Mouse (Mus musculus): ENCODE measurements around the gene Colgalt1. TPM values are rescaled to one million over a fixed set of nuclear protein-coding genes. Genes with fewer than 3 reads are reported as not detected.
A peak's percentile ranks its signal among the peaks of the same experiment; 100 is the strongest.

Colgalt1 gene
- total and polyA plus RNA-seq, 2 experiments from 2014 or later: 55.3 to 121 TPM

DNA sequence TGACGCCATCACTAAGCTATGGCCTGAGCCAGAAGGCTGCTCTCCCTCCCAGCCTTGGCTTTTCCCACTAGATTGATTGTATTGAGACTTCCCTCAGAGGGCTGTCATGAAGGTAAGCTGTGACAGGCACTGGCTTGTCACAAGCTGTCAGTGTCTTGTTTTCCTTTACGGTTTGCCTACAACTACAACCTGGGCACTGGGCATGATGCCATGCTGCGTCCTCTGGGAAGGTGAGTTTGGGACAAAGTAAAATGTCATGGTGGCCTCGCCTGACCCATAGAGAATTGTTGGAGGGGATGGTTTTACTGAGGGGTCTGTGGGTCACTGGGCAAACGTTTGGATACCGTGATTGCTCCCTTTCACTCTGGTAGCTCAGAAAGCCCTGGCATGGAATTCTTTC lies 27.5 kb downstream of the Colgalt1 start:
- Histone ChIP-seq H3K27me3 (ENCODE audit: insufficient read depth, low read length) (no peaks in the 10 kb centered on the region), H3K9ac (replicated peaks; ENCODE audit: low read length) (no peak overlapping the region), H3K9me3 (ENCODE audit: low read length) (no peaks in the 10 kb centered on the region), H3K4me1 (ENCODE audit: insufficient read depth, low read length) (no peaks in the 10 kb centered on the region), H3K4me3 (ENCODE audit: low read length) (no peak overlapping the region), H3K4me2 (ENCODE audit: low read depth, low read length) (no peak overlapping the region), H3K27ac (no peak overlapping the region), H3K36me3 (ENCODE audit: insufficient read depth, low read length) (peaks cover 29% of the 10 kb centered on the region)
- DNase-seq (ENCODE audit: low spot score): no peak
- no peak for ATAC-seq
- 72% methylated on average over 6 of the region's 6 CpGs for WGBS
- no peak for TF ChIP-seq CTCF (IDR thresholded peaks at IDR 0.05; ENCODE audit: low read depth)

DNA sequence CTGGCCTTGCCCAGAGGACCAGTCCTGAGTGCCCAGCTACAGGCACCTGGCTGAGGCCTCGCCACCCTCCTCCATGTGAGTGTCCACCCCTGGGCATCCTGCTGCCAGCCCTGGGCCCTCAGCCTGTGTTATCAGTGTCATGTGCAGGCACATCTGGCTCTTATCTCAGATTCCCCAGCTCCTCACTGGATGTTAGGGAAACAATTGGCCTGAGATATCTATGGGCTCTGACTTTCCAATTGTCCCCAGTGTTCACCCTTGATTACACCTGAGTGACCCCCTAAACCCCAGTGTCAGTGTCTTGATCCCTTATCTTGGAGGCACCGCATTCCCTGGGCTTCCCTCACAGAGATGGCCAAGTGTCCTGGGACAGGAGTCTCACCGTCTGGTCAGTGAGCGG lies 28.5 kb downstream of the Colgalt1 start:
- Histone ChIP-seq H3K4me1 (ENCODE audit: insufficient read depth, low read length) (no peaks in the 10 kb centered on the region), H3K27ac (no peak overlapping the region), H3K27me3 (ENCODE audit: insufficient read depth, low read length) (no peaks in the 10 kb centered on the region), H3K4me3 (ENCODE audit: low read length) (no peak overlapping the region), H3K36me3 (ENCODE audit: insufficient read depth, low read length) (peaks cover 32% of the 10 kb centered on the region), H3K9ac (replicated peaks; ENCODE audit: low read length) (no peak overlapping the region), H3K4me2 (ENCODE audit: low read depth, low read length) (no peak overlapping the region), H3K9me3 (ENCODE audit: low read length) (no peaks in the 10 kb centered on the region)
- WGBS: 86% methylated on average over 4 of the region's 4 CpGs
- TF ChIP-seq CTCF (IDR thresholded peaks at IDR 0.05; ENCODE audit: low read depth): no peak
- no peak for ATAC-seq
- no peak for DNase-seq (ENCODE audit: low spot score)

DNA sequence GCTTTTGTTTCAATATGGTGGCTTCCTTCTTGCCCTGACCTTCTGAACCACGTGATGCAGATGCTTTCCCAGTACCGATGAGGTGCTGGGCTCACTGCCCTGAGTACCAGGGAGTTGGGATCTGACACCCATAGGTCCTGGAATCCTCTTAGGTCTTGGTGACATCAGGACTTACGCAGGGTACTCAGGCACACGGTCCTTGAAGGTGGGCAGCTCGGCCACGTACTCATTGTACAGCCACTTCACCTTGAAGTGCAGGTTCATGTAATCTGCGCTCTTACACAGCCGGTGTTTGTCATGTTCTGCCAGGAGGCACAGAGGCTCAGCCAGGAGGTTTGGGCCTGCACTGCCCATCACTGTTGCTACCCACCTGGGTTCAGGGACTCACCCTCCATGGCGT lies 34.7 kb downstream of the Colgalt1 start:
- WGBS: 87% methylated on average over 9 of the region's 9 CpGs
- TF ChIP-seq CTCF (IDR thresholded peaks at IDR 0.05; ENCODE audit: low read depth): no peak
- Histone ChIP-seq H3K4me2 (ENCODE audit: low read depth, low read length) (no peak overlapping the region), H3K27me3 (ENCODE audit: insufficient read depth, low read length) (no peaks in the 10 kb centered on the region), H3K27ac (no peak overlapping the region), H3K4me1 (ENCODE audit: insufficient read depth, low read length) (no peaks in the 10 kb centered on the region), H3K9ac (replicated peaks; ENCODE audit: low read length) (no peak overlapping the region), H3K4me3 (ENCODE audit: low read length) (no peak overlapping the region), H3K36me3 (ENCODE audit: insufficient read depth, low read length) (peaks cover 53% of the 10 kb centered on the region), H3K9me3 (ENCODE audit: low read length) (no peaks in the 10 kb centered on the region)
- no peak for ATAC-seq
- DNase-seq (ENCODE audit: low spot score): no peak

DNA sequence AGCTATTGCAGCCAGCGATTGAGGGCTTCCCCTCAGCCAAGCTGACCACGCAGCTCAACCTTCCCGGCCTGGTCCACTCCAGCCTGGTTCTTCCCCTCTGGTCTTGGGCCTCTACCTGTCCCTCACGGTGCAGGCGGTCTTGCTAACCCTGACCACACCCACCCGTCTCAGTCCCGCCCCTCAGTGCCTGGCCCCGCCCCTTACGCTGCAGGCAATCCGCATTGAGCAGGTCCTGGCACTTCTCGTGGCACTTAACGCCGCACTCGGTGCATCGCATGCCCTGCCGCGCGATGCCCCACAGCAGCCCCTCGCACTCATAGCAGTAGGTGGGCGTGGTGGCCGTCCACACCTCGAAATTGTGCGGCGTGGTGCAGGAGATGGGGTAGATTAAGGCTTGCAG lies 43.8 kb downstream of the Colgalt1 start:
- DNase-seq (ENCODE audit: low spot score) (no peak), ATAC-seq (peak; percentile 38; the same call in 1 of the 2 replicates)
- Histone ChIP-seq H3K4me3 (ENCODE audit: low read length) (no peak overlapping the region), H3K9me3 (ENCODE audit: low read length) (no peaks in the 10 kb centered on the region), H3K4me1 (ENCODE audit: insufficient read depth, low read length) (no peaks in the 10 kb centered on the region), H3K36me3 (ENCODE audit: insufficient read depth, low read length) (peaks cover 17% of the 10 kb centered on the region; the same call in 1 of the 2 replicates), H3K9ac (replicated peaks; ENCODE audit: low read length) (no peak overlapping the region), H3K27ac (no peak overlapping the region), H3K4me2 (ENCODE audit: low read depth, low read length) (no peak overlapping the region), H3K27me3 (ENCODE audit: insufficient read depth, low read length) (peaks cover 7% of the 10 kb centered on the region)
- TF ChIP-seq CTCF (IDR thresholded peaks at IDR 0.05; ENCODE audit: low read depth): no peak
- 7% methylated on average over 15 of the region's 24 CpGs for WGBS

GRCm38 (mm10) chr8:71657816-71658215 lies 47.0 kb downstream of the Colgalt1 start:
- Histone ChIP-seq H3K4me3 (ENCODE audit: low read length) (no peak overlapping the region), H3K4me2 (ENCODE audit: low read depth, low read length) (no peak overlapping the region), H3K27ac (no peak overlapping the region), H3K4me1 (ENCODE audit: insufficient read depth, low read length) (no peaks in the 10 kb centered on the region), H3K9ac (replicated peaks; ENCODE audit: low read length) (no peak overlapping the region), H3K27me3 (ENCODE audit: insufficient read depth, low read length) (peaks cover 7% of the 10 kb centered on the region), H3K36me3 (ENCODE audit: insufficient read depth, low read length) (0 out of 2 replicates have a peak, but pooled peaks cover 7% of the 10 kb centered on the region), H3K9me3 (ENCODE audit: low read length) (no peaks in the 10 kb centered on the region)
- DNase-seq (ENCODE audit: low spot score) (no peak), ATAC-seq (no peak)
- TF ChIP-seq CTCF (IDR thresholded peaks at IDR 0.05; ENCODE audit: low read depth): no peak
- 26% methylated on average over 9 of the region's 9 CpGs for WGBS

DNA sequence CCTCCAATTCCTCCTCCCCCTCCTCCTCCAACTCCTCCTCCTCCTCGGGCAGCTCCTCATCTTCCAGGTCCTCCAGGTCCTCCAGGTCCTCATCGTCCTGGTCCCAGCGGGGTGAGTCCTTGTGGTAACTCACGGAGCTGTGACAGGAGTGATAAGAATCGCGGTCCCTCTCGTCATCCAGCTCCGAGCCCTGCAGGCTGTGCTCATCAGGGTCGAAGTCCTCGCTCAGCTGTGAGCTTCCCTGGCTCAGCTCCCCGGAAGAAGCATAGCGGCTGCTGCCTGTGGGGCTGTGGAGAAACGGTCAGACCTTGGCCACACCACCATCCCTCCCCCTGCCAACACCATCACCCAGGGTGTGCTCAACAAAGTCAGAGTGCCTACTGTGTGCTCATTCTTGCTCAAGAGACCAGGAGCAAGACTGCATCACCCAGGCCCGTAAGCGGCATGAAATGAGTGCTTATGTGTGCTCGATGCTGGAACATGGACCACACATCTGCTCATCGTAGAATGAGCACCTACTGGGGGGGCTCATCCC lies 47.8 kb downstream of the Colgalt1 start:
- H3K36me3 ChIP-seq (ENCODE audit: insufficient read depth, low read length): 0 out of 2 replicates have a peak, but pooled peaks cover 15% of the 10 kb centered on the region
- no peak overlapping the region for H3K9ac ChIP-seq (replicated peaks; ENCODE audit: low read length)
- no peak for ATAC-seq
- H3K4me2 ChIP-seq (ENCODE audit: low read depth, low read length): no peak overlapping the region
- 32% methylated on average over 17 of the region's 17 CpGs for WGBS
- DNase-seq (ENCODE audit: low spot score): no peak
- no peak overlapping the region for H3K27ac ChIP-seq
- no peaks in the 10 kb centered on the region for H3K4me1 ChIP-seq (ENCODE audit: insufficient read depth, low read length)
- H3K4me3 ChIP-seq (ENCODE audit: low read length): no peak overlapping the region
- TF ChIP-seq CTCF (IDR thresholded peaks at IDR 0.05; ENCODE audit: low read depth): no peak
- H3K9me3 ChIP-seq (ENCODE audit: low read length): no peaks in the 10 kb centered on the region
- peaks cover 7% of the 10 kb centered on the region for H3K27me3 ChIP-seq (ENCODE audit: insufficient read depth, low read length)

DNA sequence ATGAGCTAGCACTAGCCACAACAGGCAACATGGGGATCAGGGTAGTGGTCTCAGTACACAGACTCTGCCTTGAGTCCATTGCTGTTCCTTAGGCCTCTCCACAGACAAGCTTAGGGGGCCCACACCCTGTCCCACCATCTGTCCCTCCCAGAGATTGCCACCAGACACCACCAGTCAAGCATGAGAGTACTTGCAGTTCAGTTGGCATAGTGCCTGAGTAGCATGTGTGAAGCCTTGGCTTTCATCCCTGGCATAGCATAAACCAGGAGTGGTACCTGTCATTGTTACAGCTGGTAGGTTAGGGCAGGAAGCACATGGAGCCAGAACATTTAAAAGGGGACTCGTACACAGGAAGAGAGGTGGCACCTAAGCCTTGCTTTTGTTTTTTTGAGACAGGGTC lies 49.0 kb downstream of the Colgalt1 start:
- peak overlapping the region; percentile 20; the same call in 1 of the 2 replicates for H3K27ac ChIP-seq

More for the DNA sequence above, 49.0 kb downstream of the Colgalt1 start:
- Histone ChIP-seq H3K4me1 (ENCODE audit: insufficient read depth, low read length) (no peaks in the 10 kb centered on the region), H3K36me3 (ENCODE audit: insufficient read depth, low read length) (peaks cover 17% of the 10 kb centered on the region; the same call in 1 of the 2 replicates), H3K4me3 (ENCODE audit: low read length) (no peak overlapping the region), H3K9me3 (ENCODE audit: low read length) (no peaks in the 10 kb centered on the region), H3K9ac (replicated peaks; ENCODE audit: low read length) (no peak overlapping the region), H3K27me3 (ENCODE audit: insufficient read depth, low read length) (peaks cover 7% of the 10 kb centered on the region; the same call in 1 of the 2 replicates), H3K4me2 (ENCODE audit: low read depth, low read length) (no peak overlapping the region)
- peak; percentile 86 for DNase-seq (ENCODE audit: low spot score)
- no peak for TF ChIP-seq CTCF (IDR thresholded peaks at IDR 0.05; ENCODE audit: low read depth)
- WGBS: 37% methylated on average over 1 of the region's 1 CpGs
- ATAC-seq: peak; percentile 50

All from hindbrain, postnatal 0 days (tissue).